Mouse (Mus musculus): Measurements from ENCODE around the gene Cryz.

Cryz gene

DNA sequence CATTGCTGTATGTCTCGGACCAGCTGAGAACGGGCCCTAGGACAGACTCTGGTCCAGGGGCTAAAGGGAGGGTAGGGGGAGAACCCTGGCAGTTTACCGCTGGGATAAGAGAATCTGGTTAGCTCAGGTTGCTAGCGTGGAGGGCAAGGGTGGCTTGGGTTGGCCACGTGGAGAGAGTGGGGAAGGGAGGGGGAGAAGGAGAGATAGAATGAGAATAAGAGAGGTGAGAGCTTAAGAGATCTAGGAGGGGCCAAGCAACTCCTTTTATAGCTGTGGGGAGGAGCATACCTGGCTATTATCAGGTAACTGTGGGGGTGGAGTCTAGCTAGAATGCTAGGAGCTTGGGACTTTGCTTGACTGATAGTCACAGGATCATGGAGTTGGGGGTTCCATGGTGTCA lies 74.5 kb downstream of the Cryz start:
- no peak for DNase-seq (ENCODE audit: low read depth, low spot score)
